In the genomic region with DNA sequence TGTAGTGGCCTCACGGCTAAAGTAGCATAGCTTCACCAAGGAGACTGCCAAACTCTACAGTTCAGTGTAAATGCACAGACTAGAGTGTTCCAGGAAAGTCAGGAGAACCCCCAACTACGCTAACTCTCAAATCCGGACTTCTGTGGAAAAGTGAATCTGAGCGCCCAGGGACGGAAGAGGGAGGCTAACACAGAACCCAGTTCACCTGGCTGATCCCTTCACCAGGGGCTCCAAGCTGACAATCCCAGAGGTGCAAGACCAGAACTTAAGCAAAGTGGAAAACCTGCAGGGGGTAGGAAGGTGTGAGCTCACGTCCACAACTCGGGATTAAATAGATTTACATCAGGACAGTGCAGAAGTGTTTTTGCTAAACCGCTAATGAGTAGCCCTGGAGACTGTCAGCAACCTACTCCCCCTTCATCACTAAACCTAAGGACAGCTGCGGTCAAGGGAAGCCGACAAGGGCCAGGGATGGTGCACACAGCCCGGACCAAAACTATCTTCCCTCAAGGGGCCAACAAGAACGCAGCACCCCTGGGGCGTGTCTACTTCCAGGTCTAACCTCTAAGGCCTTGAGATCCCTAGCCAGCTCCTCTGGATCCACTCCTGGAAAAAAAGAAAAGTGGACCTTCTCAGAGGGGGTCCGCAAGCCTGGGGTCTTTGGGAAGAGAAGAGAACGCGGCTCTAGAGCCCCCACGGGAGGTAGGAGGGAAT, we compare ENCODE assay signal across 8 mouse cellular contexts. TPM values are rescaled to one million over a fixed set of nuclear protein-coding genes. Genes with fewer than 3 reads are reported as not detected.
DNase-seq lines count a peak whose midpoint lies in the region; ATAC-seq and TF ChIP-seq lines count a peak whose summit lies in the region.

No protein-coding gene starts in this region.

- no peak for TF ChIP-seq POLR2A in olfactory bulb, adult 2 months (IDR thresholded peaks at IDR 0.05; ENCODE audit: insufficient read depth, low read depth, low read length)

- peak overlapping the region; percentile 77 for H3K9ac ChIP-seq in forebrain, embryonic 11.5 days (ENCODE audit: low read length)
- H3K9ac ChIP-seq in limb, embryonic 11.5 days (ENCODE audit: low read length), result peak overlapping the region; percentile 79

- 13% methylated on average over 17 of the region's 17 CpGs for WGBS in forebrain, embryonic 11.5 days
- 7% methylated on average over 17 of the region's 17 CpGs for whole genome bisulfite sequencing in limb, embryonic 11.5 days
- WGBS in olfactory bulb, adult 2 months, result 9% methylated on average over 17 of the region's 17 CpGs

- H3K36me3 ChIP-seq in forebrain, embryonic 11.5 days (ENCODE audit: control insufficient read depth, insufficient read depth, low read length), result no peaks in the 10 kb centered on the region
- no peaks in the 10 kb centered on the region for H3K36me3 ChIP-seq in limb, embryonic 11.5 days (ENCODE audit: control insufficient read depth, insufficient read depth, low read length)

- H3K4me2 ChIP-seq in forebrain, embryonic 11.5 days (ENCODE audit: low read depth, low read length, severe bottlenecking), result peak overlapping the region; percentile 69
- peak overlapping the region; percentile 92 for H3K4me2 ChIP-seq in limb, embryonic 11.5 days (ENCODE audit: low read depth, severe bottlenecking)

- ATAC-seq in forebrain, embryonic 11.5 days (replicated peaks; ENCODE audit: low FRiP score), result no peak
- ATAC-seq in limb, embryonic 11.5 days (ENCODE audit: insufficient number of reproducible peaks, low FRiP score, low TSS enrichment, low read depth), result no peak

- TF ChIP-seq CTCF in olfactory bulb, adult 2 months (IDR thresholded peaks at IDR 0.05; ENCODE audit: insufficient read depth, low read depth, low read length), result no peak

- no peaks in the 10 kb centered on the region for H3K27me3 ChIP-seq in forebrain, embryonic 11.5 days (ENCODE audit: control insufficient read depth, insufficient read depth, low read length)
- no peaks in the 10 kb centered on the region for H3K27me3 ChIP-seq in limb, embryonic 11.5 days (ENCODE audit: control insufficient read depth, insufficient read depth, low read length)

- H3K27ac ChIP-seq in forebrain, embryonic 11.5 days (ENCODE audit: low read depth, low read length), result no peak overlapping the region
- H3K27ac ChIP-seq in limb, embryonic 11.5 days (replicated peaks; ENCODE audit: low read depth, low read length), result no peak overlapping the region
- peak overlapping the region; percentile 10; the same call in 1 of the 2 replicates for H3K27ac ChIP-seq in olfactory bulb, adult 2 months (ENCODE audit: insufficient read depth, low read depth, low read length)

- H3K4me1 ChIP-seq in forebrain, embryonic 11.5 days (replicated peaks; ENCODE audit: control insufficient read depth, insufficient read depth, low read length), result peaks cover 6% of the 10 kb centered on the region; the same call in 1 of the 2 replicates
- peaks cover 4% of the 10 kb centered on the region; the same call in 1 of the 2 replicates for H3K4me1 ChIP-seq in limb, embryonic 11.5 days (ENCODE audit: control insufficient read depth, insufficient read depth, low read length)
- H3K4me1 ChIP-seq in olfactory bulb, adult 2 months (ENCODE audit: control insufficient read depth, insufficient read depth, low read length), result peaks cover 13% of the 10 kb centered on the region

- peak overlapping the region; percentile 75 for H3K4me3 ChIP-seq in forebrain, embryonic 11.5 days (ENCODE audit: low read depth, low read length)
- H3K4me3 ChIP-seq in limb, embryonic 11.5 days (ENCODE audit: low read depth, low read length), result peak overlapping the region; percentile 56
- H3K4me3 ChIP-seq in olfactory bulb, adult 2 months (ENCODE audit: insufficient read depth, low read depth, low read length), result peak overlapping the region; percentile 61

- DNase-seq in kidney, adult 18-20 months, result peak; percentile 50
- DNase-seq in kidney, adult 9 months, result no peak
- DNase-seq in MN1 (ENCODE audit: low spot score), result peak; percentile 55
- DNase-seq in forebrain, embryonic 11.5 days (ENCODE audit: low spot score), result no peak
- DNase-seq in limb, embryonic 11.5 days (ENCODE audit: low spot score), result no peak
- no peak for DNase-seq in left cerebral cortex, adult 8-10 months (ENCODE audit: low spot score in 2 of 2)
- no peak for DNase-seq in right cerebral cortex, postnatal 36 days (ENCODE audit: low spot score in 2 of 2)

- H3K9me3 ChIP-seq in forebrain, embryonic 11.5 days (ENCODE audit: control insufficient read depth, low read length), result no peaks in the 10 kb centered on the region
- H3K9me3 ChIP-seq in limb, embryonic 11.5 days (ENCODE audit: control insufficient read depth, low read length), result no peaks in the 10 kb centered on the region

RNA-seq across cellular contexts. Expression of a gene that starts 0.9 kb away (rescaled TPM):
- polyA plus RNA-seq in forebrain, embryonic 11.5 days (2014; fragmentation: Nextera tagmentation; extraction: Ambion mirVana), result 48.2 and 50.5 TPM in 2 replicates
- 45.4 and 52.0 TPM in 2 replicates for polyA plus RNA-seq in limb, embryonic 11.5 days (2014; fragmentation: Nextera tagmentation; extraction: Ambion mirVana)
- polyA plus RNA-seq in olfactory bulb, adult 2 months (2012; ENCODE audit: insufficient read depth, insufficient read length, low replicate concordance, missing spikeins), result 149 TPM in 1 of 2 replicates, not detected in the other
- 100 to 1,000 TPM in 2 of 4 experiments, 10 to 100 TPM in 2; 86.2 to 103 (median 98.5) TPM for total RNA-seq in left cerebral cortex, adult 8-10 months (2022)

RNA-seq across cellular contexts. Expression of a gene that starts 47.2 kb away (rescaled TPM):
- 35.3 and 35.4 TPM in 2 replicates for polyA plus RNA-seq in forebrain, embryonic 11.5 days (2014; fragmentation: Nextera tagmentation; extraction: Ambion mirVana)
- polyA plus RNA-seq in limb, embryonic 11.5 days (2014; fragmentation: Nextera tagmentation; extraction: Ambion mirVana), result 19.2 and 22.0 TPM in 2 replicates
- polyA plus RNA-seq in olfactory bulb, adult 2 months (2012; ENCODE audit: insufficient read depth, insufficient read length, low replicate concordance, missing spikeins), result not detected in 2 replicates
- 10 to 100 TPM; 48.1 to 53.0 (median 49.1) TPM for total RNA-seq in left cerebral cortex, adult 8-10 months (2022)

Comparison
In these comparisons a context has a peak if more than half of its experiments do, and no peak if none do; other contexts are left out.
1. DNase-seq: peak in kidney, adult 18-20 months (single experiment) and MN1 (single experiment); none in kidney, adult 9 months (single experiment), forebrain, embryonic 11.5 days (single experiment), limb, embryonic 11.5 days (single experiment), left cerebral cortex, adult 8-10 months (0 of 2) and right cerebral cortex, postnatal 36 days (0 of 2).
2. RNA of a gene that starts 47.2 kb away (polyA plus RNA-seq): 35.3 to 35.4 TPM in forebrain, embryonic 11.5 days and 19.2 to 22.0 TPM in limb, embryonic 11.5 days; not detected in olfactory bulb, adult 2 months; every median in the first group is over 10 times any median in the second.
3. Peak in every context shown above with its lines, with median percentiles within 50 percentile points of each other: H3K4me3 ChIP-seq.